ENCODE assay signal across 18 mouse cellular contexts in genomic region chr8:128489351-128489750, GRCm38 (mm10).
DNase-seq lines count a peak whose midpoint lies in the region; ATAC-seq lines count a peak whose summit lies in the region.
"Had no signal": no experiment of that assay in that cellular context is flagged by ENCODE, and none has a peak within 500 bp of the region (broad histone marks: within the 10 kb centered on the region; RNA-seq: fewer than 3 reads in every experiment).

No protein-coding gene starts in this region.

- no peak overlapping the region for H3K4me3 ChIP-seq in heart, embryonic 15.5 days
- no peak overlapping the region for H3K4me3 ChIP-seq in liver, embryonic 12.5 days
- H3K4me3 ChIP-seq: hindbrain, embryonic 13.5 days; limb, embryonic 15.5 days; midbrain, embryonic 15.5 days; stomach, embryonic 15.5 days had no signal

- intact Hi-C loops in heart, postnatal 14 days (cut with DNase I) = no loop called here

- no peak overlapping the region for H3K9ac ChIP-seq in heart, embryonic 15.5 days
- no peak overlapping the region for H3K9ac ChIP-seq in liver, embryonic 12.5 days
- H3K9ac ChIP-seq: hindbrain, embryonic 13.5 days; limb, embryonic 15.5 days; midbrain, embryonic 15.5 days; stomach, embryonic 15.5 days had no signal

- DNase-seq in heart, postnatal 14 days = no peak
- DNase-seq in liver = no peak
- DNase-seq in induced T-regulatory cell, adult 2 months (ENCODE audit: low read depth) = peak; percentile 52
- DNase-seq in naive thymus-derived CD4-positive, alpha-beta T cell, adult 2 months (ENCODE audit: low read depth) = peak; percentile 25
- no peak for DNase-seq in layer of hippocampus, adult 18-20 months (ENCODE audit: low spot score in 2 of 2)
- DNase-seq: adrenal gland, postnatal 10 days; cerebellum, adult 8-10 months; kidney, adult 9 months; layer of hippocampus, adult 9-11 months had no signal

- WGBS in heart, embryonic 15.5 days = 93% methylated on average over 1 of the region's 1 CpGs
- WGBS in liver, embryonic 12.5 days (ENCODE audit: insufficient replicate concordance) = 78% methylated on average over 1 of the region's 1 CpGs

- 0 out of 2 replicates have a peak overlapping the region, but pooled peaks have one; percentile 58 for H3K27ac ChIP-seq in heart, embryonic 15.5 days
- H3K27ac ChIP-seq in liver, embryonic 12.5 days = 0 out of 2 replicates have a peak overlapping the region, but pooled peaks have one; percentile 8
- H3K27ac ChIP-seq: hindbrain, embryonic 13.5 days; limb, embryonic 15.5 days; midbrain, embryonic 15.5 days; stomach, embryonic 15.5 days had no signal

- no peak for ATAC-seq in heart, embryonic 15.5 days (replicated peaks; ENCODE audit: insufficient number of reproducible peaks, insufficient read depth, low FRiP score, low read depth)
- no peak for ATAC-seq in liver, embryonic 12.5 days
- no peak for ATAC-seq in frontal cortex, adult (ENCODE audit: low TSS enrichment)
- ATAC-seq: forebrain, embryonic 14.5 days; midbrain, embryonic 15.5 days had no signal

- H3K4me2 ChIP-seq in heart, embryonic 15.5 days = no peak overlapping the region
- H3K4me2 ChIP-seq in liver, embryonic 12.5 days = no peak overlapping the region
- H3K4me2 ChIP-seq: heart, embryonic 11.5 days; hindbrain, embryonic 13.5 days; limb, embryonic 15.5 days; midbrain, embryonic 15.5 days; stomach, embryonic 15.5 days had no signal

- H3K4me1 ChIP-seq in heart, embryonic 15.5 days (replicated peaks) = peaks cover 43% of the 10 kb centered on the region
- H3K4me1 ChIP-seq in liver, embryonic 12.5 days = peaks cover 6% of the 10 kb centered on the region; the same call in 1 of the 2 replicates
- H3K4me1 ChIP-seq: limb, embryonic 15.5 days had no signal

- no peaks in the 10 kb centered on the region for H3K9me3 ChIP-seq in heart, embryonic 15.5 days (replicated peaks)
- no peaks in the 10 kb centered on the region for H3K9me3 ChIP-seq in liver, embryonic 12.5 days (replicated peaks)
- H3K9me3 ChIP-seq: hindbrain, embryonic 13.5 days; limb, embryonic 15.5 days; midbrain, embryonic 15.5 days; stomach, embryonic 15.5 days had no signal

- no peaks in the 10 kb centered on the region for H3K27me3 ChIP-seq in heart, embryonic 15.5 days
- no peaks in the 10 kb centered on the region for H3K27me3 ChIP-seq in liver, embryonic 12.5 days (replicated peaks)
- H3K27me3 ChIP-seq: hindbrain, embryonic 13.5 days; limb, embryonic 15.5 days; midbrain, embryonic 15.5 days; stomach, embryonic 15.5 days had no signal

- H3K36me3 ChIP-seq in heart, embryonic 15.5 days = peaks cover 64% of the 10 kb centered on the region
- H3K36me3 ChIP-seq in liver, embryonic 12.5 days = peaks cover 5% of the 10 kb centered on the region
- H3K36me3 ChIP-seq: limb, embryonic 15.5 days; stomach, embryonic 15.5 days had no signal

Comparison
In these comparisons a context has a peak if more than half of its experiments do, and no peak if none do; other contexts are left out.
1. DNase-seq: peak in induced T-regulatory cell, adult 2 months (single experiment) and naive thymus-derived CD4-positive, alpha-beta T cell, adult 2 months (single experiment); none in heart, postnatal 14 days (0 of 2), liver (single experiment) and layer of hippocampus, adult 18-20 months (0 of 2).